Mouse (Mus musculus) intestine, embryonic 14.5 days (tissue): Measurements from ENCODE around the gene Ckap4. TPM values are rescaled to one million over a fixed set of nuclear protein-coding genes. Genes with fewer than 3 reads are reported as not detected.

Experiments used
- ATAC-seq: fragments of 200-750 bp; cut with Nextera tagmentation; replicated peaks from 2 replicates; pipeline ENCODE4 v1.8.0; 2017; ENCODE audit warnings: low read depth, moderate number of reproducible peaks, moderate TSS enrichment, moderate library complexity; ENCODE audit not compliant: low FRiP score, low TSS enrichment
- DNase-seq: peaks from one replicate; pipeline ENCODE4 v3.0.0-alpha.2; 2018; ENCODE audit warnings: low spot score
- H3K27ac ChIP-seq: fragments of 300-500 bp; sonication (generic); 2 replicates; pipeline ENCODE4 v1.5.1; 2014; ENCODE audit warnings: low read depth, mild to moderate bottlenecking, control low read depth
- H3K27me3 ChIP-seq: fragments of 300-500 bp; sonication (generic); replicated peaks from 2 replicates; pipeline ENCODE4 v1.6.1; 2014; ENCODE audit warnings: low read length, control low read depth; ENCODE audit not compliant: control insufficient read depth, insufficient read depth
- H3K36me3 ChIP-seq: fragments of 300-500 bp; sonication (generic); 2 replicates; pipeline ENCODE4 v1.6.1; 2014; ENCODE audit warnings: low read length, control low read depth; ENCODE audit not compliant: control insufficient read depth, insufficient read depth
- H3K4me1 ChIP-seq: fragments of 300-500 bp; sonication (generic); replicated peaks from 2 replicates; pipeline ENCODE4 v1.6.1; 2014; ENCODE audit warnings: low read length, control low read depth, mixed read lengths; ENCODE audit not compliant: control insufficient read depth, insufficient read depth
- H3K4me2 ChIP-seq: fragments of 300-500 bp; sonication (generic); 2 replicates; pipeline ENCODE4 v1.6.1; 2014; ENCODE audit warnings: low read length
- H3K4me3 ChIP-seq: fragments of 300-500 bp; sonication (generic); 2 replicates; pipeline ENCODE4 v1.5.1; 2014; ENCODE audit warnings: low read depth, low read length, control low read depth, mixed read lengths
- H3K9ac ChIP-seq: fragments of 300-500 bp; sonication (generic); 2 replicates; pipeline ENCODE4 v1.6.1; 2014; ENCODE audit warnings: mild to moderate bottlenecking, low read length
- H3K9me3 ChIP-seq: fragments of 300-500 bp; sonication (generic); 2 replicates; pipeline ENCODE4 v1.6.1; 2016; ENCODE audit warnings: low read length, control low read depth; ENCODE audit not compliant: control insufficient read depth
- WGBS: fragments of 180-500 bp; shearing (Covaris S2); extraction: QIAGEN DNeasy Blood & Tissue Kit; methylation state at CpG from one replicate; pipeline ENCODE4 v1.1.7; 2014; 5-methylcytosine and 5-hydroxymethylcytosine counted together
- polyA plus RNA-seq: library from polyadenylated mRNA; unstranded; fragments of >200 nt; fragmentation: Nextera tagmentation; extraction: Ambion mirVana; gene quantifications from 2 replicates; pipeline ENCODE4 v1.2.1, GENCODE M21; 2014

The Ckap4 gene
- polyA plus RNA-seq, 1 experiment from 2014 or later = 82.2 TPM

- no peak for DNase-seq
- Histone ChIP-seq H3K27ac (no peak overlapping the region), H3K9me3 (no peaks in the 10 kb centered on the region), H3K4me3 (no peak overlapping the region), H3K27me3 (no peaks in the 10 kb centered on the region), H3K4me1 (no peaks in the 10 kb centered on the region), H3K4me2 (no peak overlapping the region), H3K36me3 (no peaks in the 10 kb centered on the region), H3K9ac (no peak overlapping the region)
- WGBS = 39% methylated on average over 6 of the region's 6 CpGs
- ATAC-seq = no peak
Measured at GRCm38 (mm10) chr10:84554291-84555009, 20.6 kb upstream of the Ckap4 start.

- no peak for ATAC-seq
- no peak for DNase-seq
- H3K9me3 ChIP-seq = no peaks in the 10 kb centered on the region
- no peak overlapping the region for H3K9ac ChIP-seq
- H3K36me3 ChIP-seq = no peaks in the 10 kb centered on the region
- H3K27me3 ChIP-seq = no peaks in the 10 kb centered on the region
- 87% methylated on average over 2 of the region's 2 CpGs for WGBS
- H3K27ac ChIP-seq = no peak overlapping the region
- H3K4me3 ChIP-seq = no peak overlapping the region
- H3K4me1 ChIP-seq = no peaks in the 10 kb centered on the region
- no peak overlapping the region for H3K4me2 ChIP-seq
Measured at GRCm38 (mm10) chr10:84552477-84552876, 18.6 kb upstream of the Ckap4 start.

GRCm38 (mm10) chr10:84551846-84552245, 18.0 kb upstream of the Ckap4 start:
- H3K9me3 ChIP-seq = no peaks in the 10 kb centered on the region
- no peaks in the 10 kb centered on the region for H3K36me3 ChIP-seq
- H3K4me1 ChIP-seq = no peaks in the 10 kb centered on the region
- H3K4me3 ChIP-seq = no peak overlapping the region
- H3K9ac ChIP-seq = no peak overlapping the region
- 92% methylated on average over 3 of the region's 3 CpGs for WGBS
- no peak overlapping the region for H3K4me2 ChIP-seq
- ATAC-seq (no peak), DNase-seq (no peak)
- H3K27me3 ChIP-seq = no peaks in the 10 kb centered on the region
- H3K27ac ChIP-seq = no peak overlapping the region

- no peaks in the 10 kb centered on the region for H3K36me3 ChIP-seq
- 82% methylated on average over 10 of the region's 10 CpGs for WGBS
- H3K4me2 ChIP-seq = no peak overlapping the region
- no peaks in the 10 kb centered on the region for H3K27me3 ChIP-seq
- ATAC-seq (no peak), DNase-seq (no peak)
- no peak overlapping the region for H3K27ac ChIP-seq
- no peaks in the 10 kb centered on the region for H3K9me3 ChIP-seq
- H3K4me1 ChIP-seq = peaks cover 6% of the 10 kb centered on the region; the same call in 1 of the 2 replicates
- H3K9ac ChIP-seq = no peak overlapping the region
- H3K4me3 ChIP-seq = no peak overlapping the region
Measured at GRCm38 (mm10) chr10:84549920-84550293, 16.0 kb upstream of the Ckap4 start.

- WGBS = 67% methylated on average over 17 of the region's 17 CpGs
- Histone ChIP-seq H3K36me3 (no peaks in the 10 kb centered on the region), H3K27me3 (no peaks in the 10 kb centered on the region), H3K9ac (no peak overlapping the region), H3K9me3 (no peaks in the 10 kb centered on the region), H3K4me3 (no peak overlapping the region), H3K4me2 (no peak overlapping the region), H3K27ac (no peak overlapping the region), H3K4me1 (peaks cover 9% of the 10 kb centered on the region; the same call in 1 of the 2 replicates)
- DNase-seq (no peak), ATAC-seq (no peak)
Measured at GRCm38 (mm10) chr10:84549146-84549919, 15.5 kb upstream of the Ckap4 start.

- DNase-seq (no peak), ATAC-seq (no peak)
- 28% methylated on average over 7 of the region's 7 CpGs for WGBS
- H3K9me3 ChIP-seq = no peaks in the 10 kb centered on the region
- H3K4me3 ChIP-seq = no peak overlapping the region
- no peaks in the 10 kb centered on the region for H3K36me3 ChIP-seq
- no peaks in the 10 kb centered on the region for H3K27me3 ChIP-seq
- no peak overlapping the region for H3K9ac ChIP-seq
- peaks cover 13% of the 10 kb centered on the region; the same call in 1 of the 2 replicates for H3K4me1 ChIP-seq
- H3K27ac ChIP-seq = no peak overlapping the region
- H3K4me2 ChIP-seq = no peak overlapping the region
Measured at GRCm38 (mm10) chr10:84544841-84545610, 11.2 kb upstream of the Ckap4 start.

GRCm38 (mm10) chr10:84542802-84543658, 9.2 kb upstream of the Ckap4 start:
- H3K9me3 ChIP-seq = no peaks in the 10 kb centered on the region
- no peak overlapping the region for H3K27ac ChIP-seq
- no peaks in the 10 kb centered on the region for H3K27me3 ChIP-seq
- no peak overlapping the region for H3K4me3 ChIP-seq
- H3K36me3 ChIP-seq = no peaks in the 10 kb centered on the region
- ATAC-seq (no peak; the same call in 1 of the 2 replicates), DNase-seq (no peak)
- H3K9ac ChIP-seq = no peak overlapping the region
- H3K4me2 ChIP-seq = no peak overlapping the region
- H3K4me1 ChIP-seq = peaks cover 13% of the 10 kb centered on the region; the same call in 1 of the 2 replicates
- 59% methylated on average over 11 of the region's 11 CpGs for WGBS

GRCm38 (mm10) chr10:84539651-84540050, 5.8 kb upstream of the Ckap4 start:
- Histone ChIP-seq H3K4me3 (no peak overlapping the region), H3K36me3 (no peaks in the 10 kb centered on the region), H3K4me1 (0 out of 2 replicates have a peak, but pooled peaks cover 5% of the 10 kb centered on the region), H3K9me3 (no peaks in the 10 kb centered on the region), H3K27ac (no peak overlapping the region), H3K27me3 (no peaks in the 10 kb centered on the region), H3K9ac (no peak overlapping the region), H3K4me2 (no peak overlapping the region)
- no peak for ATAC-seq
- 91% methylated on average over 6 of the region's 6 CpGs for WGBS
- no peak for DNase-seq
